19 mouse cellular contexts compared by ENCODE assay signal in genomic region chr11:21153111-21153510, GRCm38 (mm10).
"Had no signal": no experiment of that assay in that cellular context is flagged by ENCODE, and none has a peak within 500 bp of the region (broad histone marks: within the 10 kb centered on the region; RNA-seq: fewer than 3 reads in every experiment).

No protein-coding gene starts in this region.

- H3K27me3 ChIP-seq: limb, embryonic 12.5 days; limb, embryonic 15.5 days had no signal

- ATAC-seq: inflammation-experienced regulatory T-cells, adult 6 months; intestine, embryonic 16.5 days; liver, postnatal 0 days had no signal

- H3K9ac ChIP-seq: hindbrain, embryonic 14.5 days; limb, embryonic 12.5 days; limb, embryonic 15.5 days; liver, embryonic 14.5 days; liver, postnatal 0 days had no signal

- H3K27ac ChIP-seq: hindbrain, embryonic 14.5 days; hindbrain, postnatal 0 days; limb, embryonic 12.5 days; limb, embryonic 15.5 days; liver, embryonic 14.5 days; stomach, postnatal 0 days had no signal

- H3K9me3 ChIP-seq: limb, embryonic 12.5 days; limb, embryonic 15.5 days had no signal

- DNase-seq: left cerebral cortex, postnatal 4 days; liver, postnatal 0 days; midbrain, embryonic 14.5 days; right cerebral cortex, adult 18-20 months; right cerebral cortex, postnatal 14 days; right cerebral cortex, postnatal 4 days; thymus, adult 2 months; thymus, postnatal 14 days; thymus, postnatal 4 days had no signal

- H3K4me2 ChIP-seq: hindbrain, embryonic 14.5 days; limb, embryonic 12.5 days; limb, embryonic 15.5 days; liver, embryonic 11.5 days; midbrain, embryonic 11.5 days had no signal

- H3K4me1 ChIP-seq: limb, embryonic 12.5 days; limb, embryonic 15.5 days had no signal

- H3K4me3 ChIP-seq: limb, embryonic 12.5 days; limb, embryonic 15.5 days had no signal
